ENCODE assay signal across 22 mouse cellular contexts in the genomic region with DNA sequence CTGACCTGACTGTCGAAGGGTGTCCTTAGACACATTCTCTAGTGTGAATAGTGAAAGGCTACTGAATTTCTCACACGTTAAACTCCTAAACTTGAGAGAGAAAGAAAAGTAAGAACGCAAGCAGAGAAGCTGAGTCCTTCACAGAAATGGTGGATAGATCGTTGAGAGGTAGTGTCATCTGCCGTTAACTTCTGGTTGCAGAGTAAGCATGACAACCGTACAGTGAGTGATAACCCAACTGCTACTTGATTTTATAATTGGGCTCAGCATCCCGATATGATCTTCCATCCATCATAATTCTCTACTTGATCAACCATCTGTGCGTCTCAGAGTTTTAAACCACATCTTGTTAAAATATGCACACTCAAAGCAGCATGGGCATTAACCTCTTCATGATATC.
DNase-seq lines count a peak whose midpoint lies in the region; TF ChIP-seq lines count a peak whose summit lies in the region.
"Had no signal": no experiment of that assay in that cellular context is flagged by ENCODE, and none has a peak within 500 bp of the region (broad histone marks: within the 10 kb centered on the region; RNA-seq: fewer than 3 reads in every experiment).

No protein-coding gene starts in this region.

- H3K4me3 ChIP-seq in layer of hippocampus, adult 2 months = no peak overlapping the region
- H3K4me3 ChIP-seq: embryonic facial prominence, embryonic 13.5 days; embryonic facial prominence, embryonic 15.5 days; erythroblast, embryonic 14.5 days; forebrain, embryonic 10.5 days; forebrain, embryonic 13.5 days; forebrain, embryonic 15.5 days had no signal

- peak; percentile 11 for DNase-seq in layer of hippocampus, adult 11-12 months (ENCODE audit: low spot score)
- no peak for DNase-seq in layer of hippocampus, adult 9-10 months (ENCODE audit: low spot score)
- DNase-seq in layer of hippocampus, adult 2 months (ENCODE audit: low spot score in 2 of 2) = peak in 1 of 2 experiments; percentile 37
- DNase-seq in layer of hippocampus, postnatal 25 days (ENCODE audit: extremely low spot score in 1 of 2, low spot score in 1 of 2) = no peak
- DNase-seq in layer of hippocampus, postnatal 14 days (ENCODE audit: low spot score in 2 of 2) = peak; percentile 27 to 56
- no peak for DNase-seq in layer of hippocampus, adult 8-10 months (ENCODE audit: low spot score in 2 of 2)
- DNase-seq: adrenal gland, adult 2 months; adrenal gland, postnatal 10 days; adrenal gland, postnatal 25 days; cerebellum, adult 11 months; cerebellum, adult 18-20 months; cerebellum, adult 8-10 months; cerebellum, adult 9-11 months; cerebellum, postnatal 14 days; cerebellum, postnatal 36 days; embryo, embryonic 11 days had no signal

- H3K27ac ChIP-seq in layer of hippocampus, adult 2 months = peak overlapping the region; percentile 71; the same call in 1 of the 2 replicates
- H3K27ac ChIP-seq: embryonic facial prominence, embryonic 13.5 days; embryonic facial prominence, embryonic 15.5 days; forebrain, embryonic 10.5 days; forebrain, embryonic 13.5 days; forebrain, embryonic 15.5 days had no signal

- no peak for TF ChIP-seq CTCF in layer of hippocampus, adult 2 months (conservative IDR thresholded peaks at IDR 0.05)

Comparison
In these comparisons a context has a peak if more than half of its experiments do, and no peak if none do; other contexts are left out.
1. DNase-seq: peak in layer of hippocampus, adult 11-12 months (single experiment) and layer of hippocampus, postnatal 14 days (2 of 2); none in layer of hippocampus, adult 9-10 months (single experiment), layer of hippocampus, postnatal 25 days (0 of 2) and layer of hippocampus, adult 8-10 months (0 of 2).